Mouse (Mus musculus): Measurements from ENCODE around the gene Sfxn1. TPM values are rescaled to one million over a fixed set of nuclear protein-coding genes. Genes with fewer than 3 reads are reported as not detected.

Gene Sfxn1
- total RNA-seq, 2 experiments from 2014 or later: 88.9 to 122 TPM

- no peak for ATAC-seq (replicated peaks; ENCODE audit: poor library complexity, severe bottlenecking)
Observed at GRCm38 (mm10) chr13:54115779-54116178, 44.1 kb downstream of the Sfxn1 start.

DNA sequence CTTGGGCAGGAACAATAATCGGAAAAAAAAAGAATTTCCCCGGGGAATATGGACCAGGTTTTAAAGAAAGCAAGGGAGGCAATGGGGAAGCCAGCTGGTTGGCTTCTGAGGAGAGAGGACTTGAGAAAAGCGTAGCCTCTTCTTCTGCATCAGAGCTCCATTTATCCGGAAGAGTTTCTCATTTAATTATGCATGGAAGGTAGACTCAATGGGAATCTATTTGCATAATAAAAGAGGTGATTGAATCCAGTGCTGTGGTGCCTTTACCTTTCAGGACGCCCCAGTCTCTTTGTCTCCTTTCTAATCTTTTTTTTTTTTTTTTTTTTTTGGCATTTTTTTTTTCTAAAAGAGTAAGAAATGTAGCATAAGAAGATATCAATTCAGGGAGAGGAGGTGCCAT is 46.7 kb downstream of the Sfxn1 start:
- no peak for ATAC-seq (replicated peaks; ENCODE audit: poor library complexity, severe bottlenecking)

GRCm38 (mm10) chr13:54137756-54138410 is 66.2 kb downstream of the Sfxn1 start:
- no peak for ATAC-seq (replicated peaks; ENCODE audit: poor library complexity, severe bottlenecking)

GRCm38 (mm10) chr13:54143788-54144187 is 72.1 kb downstream of the Sfxn1 start:
- no peak for ATAC-seq (replicated peaks; ENCODE audit: poor library complexity, severe bottlenecking)

- ATAC-seq (replicated peaks; ENCODE audit: poor library complexity, severe bottlenecking): no peak
Observed at GRCm38 (mm10) chr13:54144624-54145023, 73.0 kb downstream of the Sfxn1 start.

DNA sequence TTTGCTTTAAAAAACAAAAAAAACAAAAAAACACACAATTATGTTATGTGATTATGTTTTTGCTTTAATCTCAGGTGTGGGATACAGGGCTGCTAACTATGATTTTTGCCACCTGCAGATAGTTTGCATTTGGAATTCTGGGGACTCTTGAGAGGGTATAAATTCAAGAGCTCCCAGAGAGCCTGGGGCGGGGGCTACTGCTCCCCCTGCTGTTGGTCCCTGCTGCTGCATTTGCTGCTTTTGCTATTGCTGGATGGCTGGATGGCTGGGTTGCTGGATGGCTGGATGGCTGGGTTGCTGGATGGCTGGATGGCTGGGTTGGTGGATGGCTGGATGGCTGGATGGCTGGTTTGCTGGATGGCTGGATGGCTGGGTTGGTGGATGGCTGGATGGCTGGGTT is 75.7 kb downstream of the Sfxn1 start:
- ATAC-seq (replicated peaks; ENCODE audit: poor library complexity, severe bottlenecking): no peak

DNA sequence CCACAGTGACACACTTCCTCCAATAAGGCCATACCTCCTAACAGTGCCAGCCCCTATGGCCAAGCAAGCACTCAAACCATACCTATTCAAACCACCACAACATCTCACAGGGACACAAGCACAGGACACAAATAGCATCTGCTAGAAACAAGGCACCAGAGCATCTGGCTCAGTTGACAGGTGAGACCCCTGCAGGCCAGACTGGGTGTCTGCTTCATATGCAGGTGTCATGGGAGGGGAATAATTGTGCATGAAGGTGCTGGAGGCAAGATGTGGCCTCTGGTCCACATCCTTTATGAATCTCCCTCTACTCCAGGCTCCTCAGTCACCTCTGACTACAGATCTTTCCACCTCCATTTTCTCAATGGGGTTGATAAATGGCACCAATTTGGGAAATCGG is 80.8 kb downstream of the Sfxn1 start:
- ATAC-seq (replicated peaks; ENCODE audit: poor library complexity, severe bottlenecking): no peak

- no peak for ATAC-seq (replicated peaks; ENCODE audit: poor library complexity, severe bottlenecking)
Observed at GRCm38 (mm10) chr13:54152911-54153310, 81.2 kb downstream of the Sfxn1 start.

DNA sequence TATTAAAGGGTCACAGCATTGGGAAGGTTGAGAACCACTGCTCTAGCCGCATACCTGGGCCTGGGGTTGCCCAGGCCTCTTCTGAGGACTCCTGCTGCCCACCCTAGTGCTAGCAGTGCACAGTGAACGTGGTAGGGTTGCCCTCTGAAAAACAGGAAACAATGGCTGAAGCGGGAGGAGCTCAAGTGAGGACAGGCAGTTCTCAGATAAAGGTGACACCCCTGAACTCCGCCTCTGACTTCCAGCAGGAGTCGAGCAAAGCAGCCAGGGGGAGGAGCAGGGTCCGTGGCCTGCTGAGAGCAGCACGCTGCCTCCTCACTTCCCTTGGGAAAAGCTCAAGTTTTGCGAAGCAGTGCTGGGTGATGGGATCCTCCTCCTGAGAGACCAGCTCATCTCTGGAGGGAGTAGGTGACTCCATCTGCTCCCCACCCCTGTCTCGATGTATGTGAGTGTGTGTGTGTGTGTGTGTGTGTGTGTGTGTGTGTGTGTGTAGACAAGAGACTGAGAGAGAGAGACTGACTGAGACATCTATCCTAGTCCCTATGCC is 82.1 kb downstream of the Sfxn1 start:
- peak; percentile 17; the same call in 1 of the 2 replicates for ATAC-seq (replicated peaks; ENCODE audit: poor library complexity, severe bottlenecking)

DNA sequence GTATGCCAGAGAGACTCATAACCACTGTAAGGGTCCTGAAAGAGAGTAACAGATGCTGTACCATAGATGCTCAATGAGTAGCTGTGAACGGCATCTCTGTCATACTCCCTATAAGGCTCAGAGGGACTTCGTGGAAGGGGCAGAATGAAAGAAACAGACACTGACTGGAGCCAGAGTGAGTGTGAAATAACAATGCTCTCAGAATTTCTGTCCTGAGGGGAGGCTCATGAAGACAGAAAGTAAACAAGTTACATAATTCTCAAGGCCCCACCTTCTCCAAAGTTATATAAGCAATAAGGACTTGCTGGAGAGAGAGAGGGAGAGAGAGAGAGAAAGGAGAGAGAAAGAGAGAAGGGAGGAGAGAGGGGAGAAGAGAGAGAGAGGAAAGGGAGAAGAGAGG is 84.2 kb downstream of the Sfxn1 start:
- no peak for ATAC-seq (replicated peaks; ENCODE audit: poor library complexity, severe bottlenecking)

Other genes with a start within 250 kb of the Sfxn1 start
- not detected in 2 replicates for gene Drd1, start 16.2 kb upstream of the Sfxn1 start, total RNA-seq (2014; fragmentation: Nextera tagmentation)
- gene Drd1, start 16.2 kb upstream of the Sfxn1 start, total RNA-seq (2017): not detected in 2 replicates
- 6.0 and 6.8 TPM in 2 replicates for gene Hrh2, start 120.3 kb downstream of the Sfxn1 start, total RNA-seq (2014; fragmentation: Nextera tagmentation)
- gene Hrh2, start 120.3 kb downstream of the Sfxn1 start, total RNA-seq (2017): 2.2 and 4.4 TPM in 2 replicates